Mouse (Mus musculus) hindbrain, embryonic 10.5 days (tissue): ENCODE measurements at regions not wholly inside any gene's neighbourhood (a gene's known extent, or its start where the extent isn't known, plus 50 kb on each side); places are given as distances from the start of the nearest gene placed in this dataset.

Source experiments
- DNase-seq: peaks from one replicate; pipeline ENCODE4 v3.0.0-alpha.2; 2017; ENCODE audit warnings: low spot score
- H3K27ac ChIP-seq: fragments of 300-500 bp; sonication (generic); 2 replicates; pipeline ENCODE4 v1.5.1; 2016; ENCODE audit warnings: mild to moderate bottlenecking, moderate library complexity
- H3K27me3 ChIP-seq: fragments of 300-500 bp; sonication (generic); 2 replicates; pipeline ENCODE4 v1.6.1; 2016; ENCODE audit warnings: mild to moderate bottlenecking; ENCODE audit not compliant: poor library complexity, insufficient read depth, severe bottlenecking
- H3K36me3 ChIP-seq: fragments of 300-500 bp; sonication (generic); 2 replicates; pipeline ENCODE4 v1.6.1; 2016; ENCODE audit warnings: mild to moderate bottlenecking, moderate library complexity
- H3K4me1 ChIP-seq: fragments of 300-500 bp; sonication (generic); replicated peaks from 2 replicates; pipeline ENCODE4 v1.6.1; 2016; ENCODE audit warnings: mild to moderate bottlenecking
- H3K4me3 ChIP-seq: fragments of 300-500 bp; sonication (generic); 2 replicates; pipeline ENCODE4 v1.5.1; 2016; ENCODE audit warnings: mild to moderate bottlenecking, moderate library complexity
- H3K9me3 ChIP-seq: fragments of 300-500 bp; sonication (generic); 2 replicates; pipeline ENCODE4 v1.6.1; 2016; ENCODE audit warnings: mild to moderate bottlenecking, moderate library complexity
- WGBS: fragments of 180-500 bp; shearing (Covaris S2); methylation state at CpG from one replicate; pipeline ENCODE4 v1.1.7; 2016; 5-methylcytosine and 5-hydroxymethylcytosine counted together

- Histone ChIP-seq H3K36me3 (no peaks in the 10 kb centered on the region), H3K4me3 (no peak overlapping the region), H3K4me1 (no peaks in the 10 kb centered on the region), H3K27ac (no peak overlapping the region), H3K27me3 (no peaks in the 10 kb centered on the region), H3K9me3 (no peaks in the 10 kb centered on the region)
- DNase-seq = no peak
- 76% methylated on average over 4 of the region's 4 CpGs for WGBS
Observed at GRCm38 (mm10) chr3:18868117-18868739, 760.2 kb downstream of the 1700064H15Rik start.

- H3K4me1 ChIP-seq = no peaks in the 10 kb centered on the region
- DNase-seq = no peak
- H3K4me3 ChIP-seq = no peak overlapping the region
- no peaks in the 10 kb centered on the region for H3K27me3 ChIP-seq
- H3K36me3 ChIP-seq = no peaks in the 10 kb centered on the region
- 84% methylated on average over 2 of the region's 2 CpGs for WGBS
- H3K9me3 ChIP-seq = no peaks in the 10 kb centered on the region
- no peak overlapping the region for H3K27ac ChIP-seq
Observed at GRCm38 (mm10) chr3:18868758-18869157, 759.7 kb downstream of the 1700064H15Rik start.

DNA sequence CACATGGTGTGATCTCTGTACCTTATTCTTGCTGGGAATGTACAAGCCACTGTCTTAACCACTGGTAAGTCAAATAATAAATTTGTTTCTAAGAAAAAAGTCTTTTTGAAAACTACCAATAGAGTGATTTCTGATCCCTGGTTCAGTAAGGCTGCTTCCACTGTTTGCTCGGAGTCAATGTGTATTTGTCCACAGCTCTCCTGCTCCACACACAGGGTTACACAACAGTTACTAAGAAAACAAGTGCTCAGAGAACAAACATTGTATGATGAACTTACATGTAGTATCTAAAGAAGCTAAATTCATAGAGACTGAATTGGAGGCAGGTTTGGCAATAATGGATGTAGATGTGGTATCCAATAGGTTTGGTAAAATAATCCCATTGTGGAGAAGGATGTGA lies 751.4 kb downstream of the 1700064H15Rik start:
- H3K27me3 ChIP-seq = no peaks in the 10 kb centered on the region
- DNase-seq = no peak
- H3K4me3 ChIP-seq = no peak overlapping the region
- WGBS = 86% methylated on average over 1 of the region's 1 CpGs
- no peaks in the 10 kb centered on the region for H3K36me3 ChIP-seq
- H3K4me1 ChIP-seq = no peaks in the 10 kb centered on the region
- H3K27ac ChIP-seq = no peak overlapping the region
- H3K9me3 ChIP-seq = no peaks in the 10 kb centered on the region

GRCm38 (mm10) chr3:18877572-18877971 lies 750.9 kb downstream of the 1700064H15Rik start:
- no peak overlapping the region for H3K4me3 ChIP-seq
- no peaks in the 10 kb centered on the region for H3K4me1 ChIP-seq
- no peak overlapping the region for H3K27ac ChIP-seq
- 89% methylated on average over 3 of the region's 3 CpGs for WGBS
- no peak for DNase-seq
- H3K36me3 ChIP-seq = no peaks in the 10 kb centered on the region
- H3K9me3 ChIP-seq = no peaks in the 10 kb centered on the region
- H3K27me3 ChIP-seq = no peaks in the 10 kb centered on the region

DNA sequence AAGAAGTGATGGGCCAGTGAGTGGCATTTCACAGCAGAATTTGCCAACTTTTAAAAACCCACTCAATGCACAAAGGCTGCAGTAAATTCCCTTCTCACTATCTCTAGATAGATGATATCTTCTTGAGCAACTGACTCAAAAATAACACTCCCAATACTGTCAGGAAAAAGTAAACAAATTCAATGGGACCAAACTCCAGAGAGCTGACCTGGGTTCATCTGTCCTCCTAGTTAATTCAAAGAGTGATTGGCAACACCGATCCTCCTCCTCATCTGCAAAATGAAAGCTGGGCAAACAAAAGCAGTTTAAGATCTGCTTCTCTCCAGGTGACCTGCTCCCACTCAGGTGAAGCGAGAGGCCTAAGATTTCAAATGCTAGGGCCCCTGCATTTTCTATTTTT lies 747.3 kb downstream of the 1700064H15Rik start:
- no peak overlapping the region for H3K4me3 ChIP-seq
- no peaks in the 10 kb centered on the region for H3K4me1 ChIP-seq

GRCm38 (mm10) chr3:18892813-18893212 lies 735.7 kb downstream of the 1700064H15Rik start:
- no peaks in the 10 kb centered on the region for H3K27me3 ChIP-seq
- H3K36me3 ChIP-seq = no peaks in the 10 kb centered on the region
- H3K4me1 ChIP-seq = no peaks in the 10 kb centered on the region
- no peak overlapping the region for H3K27ac ChIP-seq
- H3K4me3 ChIP-seq = no peak overlapping the region
- no peaks in the 10 kb centered on the region for H3K9me3 ChIP-seq
- 86% methylated on average over 2 of the region's 2 CpGs for WGBS
- no peak for DNase-seq

More for the DNA sequence above, 747.3 kb downstream of the 1700064H15Rik start:
- no peaks in the 10 kb centered on the region for H3K36me3 ChIP-seq
- H3K27ac ChIP-seq = no peak overlapping the region
- WGBS = 78% methylated on average over 2 of the region's 2 CpGs
- no peak for DNase-seq
- H3K27me3 ChIP-seq = no peaks in the 10 kb centered on the region
- H3K9me3 ChIP-seq = no peaks in the 10 kb centered on the region

- 69% methylated on average over 3 of the region's 3 CpGs for WGBS
- Histone ChIP-seq H3K9me3 (no peaks in the 10 kb centered on the region), H3K27ac (no peak overlapping the region), H3K36me3 (no peaks in the 10 kb centered on the region), H3K27me3 (no peaks in the 10 kb centered on the region), H3K4me1 (no peaks in the 10 kb centered on the region), H3K4me3 (no peak overlapping the region)
- DNase-seq = no peak
Observed at GRCm38 (mm10) chr3:18905769-18906168, 722.7 kb downstream of the 1700064H15Rik start.

GRCm38 (mm10) chr3:18906210-18906609 lies 722.3 kb downstream of the 1700064H15Rik start:
- WGBS = 79% methylated on average over 5 of the region's 5 CpGs
- no peak for DNase-seq
- no peak overlapping the region for H3K4me3 ChIP-seq

DNA sequence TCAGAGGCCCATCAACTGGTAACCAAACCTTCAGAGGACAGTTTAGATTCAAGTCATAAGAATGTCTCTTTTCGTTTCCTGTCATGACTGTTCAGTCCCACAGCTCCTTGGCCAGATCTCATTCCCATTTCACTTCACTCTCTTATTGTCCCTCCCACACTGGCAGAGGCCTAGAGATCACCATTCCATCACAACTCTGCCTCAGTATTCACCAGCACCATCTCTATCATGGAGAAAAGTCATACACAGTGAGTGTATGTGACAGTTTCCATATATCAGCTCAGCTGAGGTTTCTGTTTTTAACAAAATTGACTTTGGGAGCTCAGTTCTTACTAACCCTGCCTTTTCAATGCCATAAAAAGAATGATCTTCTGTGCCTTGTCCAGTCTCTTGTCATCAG lies 719.7 kb downstream of the 1700064H15Rik start:
- H3K4me1 ChIP-seq = no peaks in the 10 kb centered on the region
- H3K27me3 ChIP-seq = no peaks in the 10 kb centered on the region
- H3K27ac ChIP-seq = no peak overlapping the region
- no peak overlapping the region for H3K4me3 ChIP-seq
- DNase-seq = no peak
- 80% methylated on average over 1 of the region's 1 CpGs for WGBS
- H3K36me3 ChIP-seq = no peaks in the 10 kb centered on the region
- H3K9me3 ChIP-seq = 0 out of 2 replicates have a peak, but pooled peaks cover 6% of the 10 kb centered on the region

More at GRCm38 (mm10) chr3:18906210-18906609, 722.3 kb downstream of the 1700064H15Rik start:
- Histone ChIP-seq H3K9me3 (no peaks in the 10 kb centered on the region), H3K4me1 (no peaks in the 10 kb centered on the region), H3K27ac (no peak overlapping the region), H3K27me3 (no peaks in the 10 kb centered on the region), H3K36me3 (no peaks in the 10 kb centered on the region)

DNA sequence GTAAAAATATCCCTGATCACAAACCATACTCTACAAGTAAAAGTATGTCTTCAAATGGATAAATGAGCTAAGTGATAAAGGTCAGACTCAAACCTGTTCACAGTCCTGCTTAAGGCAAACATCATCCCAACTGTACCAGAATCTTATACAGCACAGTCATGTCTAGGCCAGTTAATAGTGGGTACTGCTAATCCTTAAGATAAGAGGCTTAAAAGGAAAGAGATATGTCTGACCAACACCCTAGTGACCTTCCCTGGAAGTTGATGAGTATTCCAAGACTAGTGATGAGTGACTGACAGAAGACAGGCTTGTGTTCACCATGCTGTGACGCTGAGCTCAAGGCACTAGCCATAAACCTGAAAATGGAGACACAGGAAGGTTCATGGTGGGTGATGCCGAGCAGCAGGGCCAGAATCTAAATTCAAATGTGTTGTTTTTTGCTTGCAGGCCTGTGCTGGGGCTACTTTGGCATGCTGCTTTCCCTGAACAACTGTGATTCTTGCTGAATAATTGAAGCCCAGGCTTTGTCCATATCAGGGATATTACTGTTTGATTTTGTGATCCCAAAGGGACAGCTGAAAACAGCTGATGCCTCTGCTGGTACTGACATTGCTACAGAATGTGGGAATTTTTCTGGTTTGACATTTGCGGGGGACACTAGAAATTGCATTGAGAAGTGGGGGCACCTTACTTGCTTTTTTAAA lies 699.9 kb downstream of the 1700064H15Rik start:
- Histone ChIP-seq H3K4me3 (no peak overlapping the region), H3K36me3 (no peaks in the 10 kb centered on the region), H3K27me3 (no peaks in the 10 kb centered on the region), H3K9me3 (no peaks in the 10 kb centered on the region), H3K4me1 (no peaks in the 10 kb centered on the region), H3K27ac (no peak overlapping the region)
- no peak for DNase-seq
- WGBS = 75% methylated on average over 3 of the region's 3 CpGs

DNA sequence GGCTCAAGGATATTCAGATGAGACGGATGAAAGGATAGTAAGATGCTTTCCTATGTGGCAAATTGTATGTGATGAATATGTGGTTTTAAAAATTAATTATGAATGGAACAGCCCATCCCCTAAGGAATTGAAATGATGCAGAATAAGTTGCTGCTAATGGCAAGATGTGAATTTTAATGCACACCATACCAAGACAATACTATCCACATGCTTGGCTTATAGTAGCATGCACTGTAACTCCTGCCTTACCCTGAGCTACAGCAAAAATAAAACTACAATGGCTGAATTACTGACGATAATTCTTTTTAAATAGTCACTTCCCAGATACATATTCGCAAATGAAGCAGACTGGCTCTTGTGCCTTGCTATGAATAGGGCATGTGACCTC lies 699.4 kb downstream of the 1700064H15Rik start:
- no peaks in the 10 kb centered on the region for H3K36me3 ChIP-seq
- whole genome bisulfite sequencing = 83% methylated on average over 3 of the region's 3 CpGs
- H3K27me3 ChIP-seq = no peaks in the 10 kb centered on the region
- no peak overlapping the region for H3K4me3 ChIP-seq
- no peaks in the 10 kb centered on the region for H3K4me1 ChIP-seq
- no peaks in the 10 kb centered on the region for H3K9me3 ChIP-seq
- no peak for DNase-seq
- H3K27ac ChIP-seq = no peak overlapping the region

GRCm38 (mm10) chr3:18932983-18933726 lies 695.3 kb downstream of the 1700064H15Rik start:
- no peak overlapping the region for H3K4me3 ChIP-seq
- H3K4me1 ChIP-seq = no peaks in the 10 kb centered on the region
- no peaks in the 10 kb centered on the region for H3K27me3 ChIP-seq
- 75% methylated on average over 13 of the region's 13 CpGs for whole genome bisulfite sequencing
- DNase-seq = no peak
- no peaks in the 10 kb centered on the region for H3K36me3 ChIP-seq
- H3K9me3 ChIP-seq = no peaks in the 10 kb centered on the region
- H3K27ac ChIP-seq = no peak overlapping the region

DNA sequence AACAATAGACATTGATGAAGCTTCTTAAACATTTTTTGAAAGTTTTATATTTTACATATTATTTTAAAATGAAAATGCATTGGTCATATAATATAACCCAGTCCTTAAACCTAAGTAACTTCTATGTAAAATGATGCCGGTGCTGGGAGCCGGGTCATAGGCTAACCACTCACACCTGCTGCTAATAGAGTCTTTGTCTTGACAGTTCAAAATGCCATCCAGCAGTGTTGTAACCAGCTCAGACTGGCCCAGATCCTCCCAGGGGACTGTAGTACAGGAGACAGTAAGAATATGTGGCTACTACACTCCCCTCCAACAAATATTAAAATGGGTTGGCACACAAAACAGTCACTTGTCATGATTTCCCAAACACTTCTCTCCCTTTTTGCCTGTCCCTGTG lies 693.6 kb downstream of the 1700064H15Rik start:
- Histone ChIP-seq H3K36me3 (no peaks in the 10 kb centered on the region), H3K4me1 (no peaks in the 10 kb centered on the region), H3K27me3 (no peaks in the 10 kb centered on the region), H3K9me3 (no peaks in the 10 kb centered on the region), H3K27ac (no peak overlapping the region), H3K4me3 (no peak overlapping the region)
- peak; percentile 20 for DNase-seq
- 75% methylated on average over 2 of the region's 2 CpGs for WGBS
